Mouse (Mus musculus) midbrain, postnatal 0 days (tissue): ENCODE data around the gene Myo1h. TPM values are rescaled to one million over a fixed set of nuclear protein-coding genes. Genes with fewer than 3 reads are reported as not detected.

Source experiments
- ATAC-seq: fragments of 200-750 bp; cut with Nextera tagmentation; 2 replicates; pipeline ENCODE4 v1.8.0; 2017; ENCODE audit warnings: moderate number of reproducible peaks, mild to moderate bottlenecking, moderate TSS enrichment, moderate library complexity; ENCODE audit not compliant: low FRiP score
- DNase-seq: peaks from one replicate; pipeline ENCODE4 v3.0.0-alpha.2; 2015; ENCODE audit warnings: low spot score
- H3K27ac ChIP-seq: fragments of 300-500 bp; sonication (generic); 2 replicates; pipeline ENCODE4 v1.5.1; 2014; ENCODE audit warnings: low read depth, mild to moderate bottlenecking, low read length, mixed read lengths
- H3K27me3 ChIP-seq: fragments of 300-500 bp; sonication (generic); 2 replicates; pipeline ENCODE4 v1.6.1; 2014; ENCODE audit warnings: low read length, control low read depth, mixed read lengths; ENCODE audit not compliant: insufficient read depth
- H3K36me3 ChIP-seq: fragments of 300-500 bp; sonication (generic); 2 replicates; pipeline ENCODE4 v1.6.1; 2014; ENCODE audit warnings: low read length, control low read depth, mixed read lengths; ENCODE audit not compliant: insufficient read depth
- H3K4me1 ChIP-seq: fragments of 300-500 bp; sonication (generic); 2 replicates; pipeline ENCODE4 v1.6.1; 2014; ENCODE audit warnings: mild to moderate bottlenecking, control low read depth, antibody characterized with exemption, low read length, mixed read lengths; ENCODE audit not compliant: insufficient read depth
- H3K4me2 ChIP-seq: fragments of 300-500 bp; sonication (generic); 2 replicates; pipeline ENCODE4 v1.6.1; 2014; ENCODE audit warnings: low read depth, mild to moderate bottlenecking, low read length, mixed read lengths; ENCODE audit not compliant: poor library complexity, severe bottlenecking
- H3K4me3 ChIP-seq: fragments of 300-500 bp; sonication (generic); 2 replicates; pipeline ENCODE4 v1.5.1; 2014; ENCODE audit warnings: low read depth, mild to moderate bottlenecking, low read length, moderate library complexity
- H3K9ac ChIP-seq: fragments of 300-500 bp; sonication (generic); replicated peaks from 2 replicates; pipeline ENCODE4 v1.6.1; 2014; ENCODE audit warnings: mild to moderate bottlenecking, low read length, moderate library complexity, mixed read lengths; ENCODE audit not compliant: poor library complexity, severe bottlenecking
- H3K9me3 ChIP-seq: fragments of 300-500 bp; sonication (generic); 2 replicates; pipeline ENCODE4 v1.6.1; 2016; ENCODE audit warnings: low read length, control low read depth
- CTCF ChIP-seq: IDR thresholded peaks from 2 replicates; pipeline ENCODE4 v1.5.1; 2016; ENCODE audit warnings: antibody characterized with exemption, mild to moderate bottlenecking
- WGBS: fragments of 180-500 bp; shearing (Covaris S2); extraction: QIAGEN DNeasy Blood & Tissue Kit; methylation state at CpG from one replicate; pipeline ENCODE4 v1.1.7; 2014; 5-methylcytosine and 5-hydroxymethylcytosine counted together
- polyA plus RNA-seq: library from polyadenylated mRNA; unstranded; fragments of >200 nt; fragmentation: Nextera tagmentation; extraction: Ambion mirVana; gene quantifications from 2 replicates; pipeline ENCODE4 v1.2.1, GENCODE M21; 2015
- total RNA-seq: library from RNA; depleted of rRNA; stranded (reverse); fragments of >200 nt; gene quantifications from 2 replicates; pipeline ENCODE4 v1.2.3, GENCODE M21; 2014

The Myo1h gene
- total and polyA plus RNA-seq, 2 experiments from 2014 or later, result 0.43 to 0.60 TPM

DNA sequence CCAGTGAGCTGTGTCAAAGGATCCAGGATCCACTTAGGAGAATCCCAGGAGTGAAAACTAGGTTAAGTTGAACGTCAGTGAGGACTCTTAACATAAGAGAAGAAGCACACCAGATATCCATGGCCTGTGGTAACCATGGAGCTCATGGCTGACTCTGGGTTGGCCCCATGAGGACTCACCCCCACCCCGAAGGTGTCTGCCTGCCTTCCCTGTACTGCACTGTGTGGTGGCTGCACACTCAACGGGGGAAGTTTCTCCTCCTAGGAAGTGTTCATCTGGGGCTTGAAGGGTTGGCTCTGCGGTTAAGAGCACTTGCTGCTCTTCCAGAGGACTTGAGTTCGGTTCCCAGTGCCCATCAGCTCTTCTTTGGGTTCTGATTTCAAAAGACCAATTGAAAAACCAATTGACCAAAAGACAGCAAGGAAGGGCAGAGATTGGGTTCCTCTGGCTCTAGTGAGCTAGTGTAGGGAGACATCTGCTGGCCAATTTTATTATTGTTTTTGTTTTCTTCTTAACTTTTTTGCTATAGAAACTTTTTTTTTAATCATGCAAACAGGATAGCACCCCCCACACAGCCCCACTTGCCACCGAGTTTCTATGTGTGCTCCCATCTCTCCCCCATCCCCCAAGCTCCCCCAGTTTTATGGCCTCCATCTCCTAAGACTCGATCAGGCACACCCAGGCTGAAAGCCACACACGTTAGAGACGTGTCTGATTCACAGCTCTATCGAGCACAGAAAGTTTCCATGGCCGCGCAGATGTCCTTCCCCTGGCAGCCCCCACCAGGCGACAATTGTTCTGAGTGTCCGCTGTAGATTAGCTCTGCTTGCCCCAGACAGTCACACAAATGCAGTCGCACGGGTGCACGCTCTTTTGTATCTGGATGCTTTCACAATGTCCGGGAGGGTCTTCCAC is 20.1 kb downstream of the Myo1h start:
- WGBS, result 30% methylated on average over 18 of the region's 18 CpGs
- H3K4me3 ChIP-seq, result no peak overlapping the region

DNA sequence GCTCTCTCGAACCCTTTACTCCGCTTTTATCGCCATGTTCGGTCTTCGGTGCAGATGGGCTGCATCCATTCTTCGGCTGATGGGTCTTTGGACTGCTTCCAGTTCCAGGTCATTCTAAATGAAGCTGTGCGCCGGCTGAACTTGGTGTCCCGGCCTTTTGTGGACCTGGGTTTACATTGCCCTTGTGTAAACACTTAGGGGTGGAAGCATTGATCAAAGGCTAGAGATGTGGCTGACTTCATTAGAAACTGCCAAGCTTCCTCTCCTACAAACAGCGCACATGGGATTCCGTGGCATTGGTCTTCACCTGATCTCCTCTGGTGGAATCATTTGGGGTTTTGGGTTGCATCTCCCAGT is 20.7 kb downstream of the Myo1h start:
- ATAC-seq (no peak), DNase-seq (no peak)
- no peak for TF ChIP-seq CTCF
- Histone ChIP-seq H3K9me3 (no peaks in the 10 kb centered on the region), H3K4me2 (no peak overlapping the region; the same call in 1 of the 2 replicates), H3K4me3 (no peak overlapping the region), H3K9ac (no peak overlapping the region), H3K36me3 (no peaks in the 10 kb centered on the region), H3K27me3 (peaks cover 6% of the 10 kb centered on the region), H3K27ac (no peak overlapping the region), H3K4me1 (no peaks in the 10 kb centered on the region)
- WGBS, result 25% methylated on average over 11 of the region's 11 CpGs

More for the DNA sequence above, 20.1 kb downstream of the Myo1h start:
- no peaks in the 10 kb centered on the region for H3K4me1 ChIP-seq
- H3K27ac ChIP-seq, result no peak overlapping the region
- no peaks in the 10 kb centered on the region for H3K9me3 ChIP-seq
- ATAC-seq, result no peak
- H3K36me3 ChIP-seq, result no peaks in the 10 kb centered on the region
- H3K27me3 ChIP-seq, result peaks cover 6% of the 10 kb centered on the region
- no peak overlapping the region; the same call in 1 of the 2 replicates for H3K4me2 ChIP-seq
- no peak overlapping the region for H3K9ac ChIP-seq
- TF ChIP-seq CTCF, result peak; percentile 80
- DNase-seq, result peak; percentile 86

DNA sequence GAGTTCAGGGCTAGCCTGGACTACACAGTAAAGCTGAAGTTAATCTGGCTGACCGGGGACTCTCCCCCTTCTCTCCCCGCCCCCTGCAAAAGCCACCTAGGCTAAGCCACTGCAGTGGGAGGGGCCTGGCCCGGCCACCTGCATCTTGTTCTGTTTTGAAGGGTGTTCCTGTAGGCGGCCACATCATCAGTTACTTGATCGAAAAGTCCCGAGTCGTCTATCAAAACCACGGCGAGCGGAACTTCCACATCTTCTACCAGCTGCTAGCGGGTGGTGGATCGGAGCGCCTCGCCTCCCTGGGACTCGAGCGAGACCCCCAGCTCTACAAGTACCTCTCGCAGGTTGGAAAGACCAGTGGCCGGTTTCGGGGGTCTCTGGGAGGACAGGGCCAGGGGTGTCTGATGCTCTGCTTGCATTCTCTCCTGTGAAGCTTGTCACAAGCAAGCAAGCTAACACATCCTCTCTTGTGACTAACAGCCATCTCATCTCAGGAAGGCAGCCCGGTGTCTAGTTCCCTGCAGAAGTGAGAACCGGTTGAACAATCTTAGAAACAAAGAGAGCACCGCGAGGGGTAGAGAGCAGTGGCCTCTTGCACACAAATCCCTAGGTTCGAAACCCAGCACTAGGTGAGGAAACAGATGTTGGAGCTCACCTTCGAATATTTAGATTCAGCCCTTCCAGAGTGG is 34.3 kb downstream of the Myo1h start:
- H3K4me2 ChIP-seq, result no peak overlapping the region

DNA sequence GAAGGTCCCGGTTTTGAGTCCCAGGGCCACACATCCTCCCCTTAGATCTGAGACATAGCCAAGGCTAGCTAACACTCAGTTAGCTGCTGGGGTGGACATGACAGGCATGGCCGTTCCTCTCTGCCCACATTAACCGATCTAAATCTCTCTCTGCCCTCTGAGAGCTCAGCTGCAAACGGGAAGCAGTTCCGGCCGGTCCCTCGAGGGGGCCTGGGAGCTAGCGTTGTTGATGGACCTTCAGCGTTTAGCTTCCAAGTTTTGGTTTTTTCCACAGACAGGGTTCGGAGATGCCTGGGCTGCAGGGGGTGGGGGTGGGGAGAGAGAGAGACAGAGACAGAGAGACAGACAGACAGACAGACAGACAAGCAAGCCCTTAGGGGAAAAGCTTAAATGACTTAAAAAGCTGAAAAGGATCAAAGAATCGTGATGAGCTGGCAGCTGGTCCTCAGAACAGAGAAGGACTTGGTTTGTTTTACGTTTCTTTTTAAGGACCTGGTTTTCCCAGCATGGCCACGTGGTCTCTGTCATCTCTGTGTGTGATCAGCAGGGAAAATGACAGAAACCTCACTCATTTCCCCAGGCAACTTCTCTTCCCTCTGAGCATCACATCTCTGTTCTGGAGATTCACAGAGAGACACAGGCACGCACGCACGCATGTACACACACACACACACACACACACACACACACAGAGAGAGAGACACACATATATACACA is 35.0 kb downstream of the Myo1h start:
- Histone ChIP-seq H3K9me3 (no peaks in the 10 kb centered on the region), H3K4me3 (no peak overlapping the region), H3K4me1 (no peaks in the 10 kb centered on the region), H3K9ac (no peak overlapping the region), H3K27ac (no peak overlapping the region), H3K4me2 (peak overlapping the region; percentile 16; the same call in 1 of the 2 replicates), H3K36me3 (no peaks in the 10 kb centered on the region), H3K27me3 (no peaks in the 10 kb centered on the region)
- ATAC-seq, result no peak
- 10% methylated on average over 16 of the region's 16 CpGs for WGBS
- DNase-seq, result peak; percentile 54
- peak; percentile 69 for TF ChIP-seq CTCF

More for the DNA sequence above, 34.3 kb downstream of the Myo1h start:
- no peak for TF ChIP-seq CTCF
- H3K27me3 ChIP-seq, result no peaks in the 10 kb centered on the region
- ATAC-seq (no peak), DNase-seq (no peak)
- no peaks in the 10 kb centered on the region for H3K36me3 ChIP-seq
- H3K4me3 ChIP-seq, result no peak overlapping the region
- WGBS, result 62% methylated on average over 25 of the region's 25 CpGs
- H3K27ac ChIP-seq, result no peak overlapping the region
- H3K9me3 ChIP-seq, result no peaks in the 10 kb centered on the region
- H3K4me1 ChIP-seq, result no peaks in the 10 kb centered on the region
- H3K9ac ChIP-seq, result no peak overlapping the region

DNA sequence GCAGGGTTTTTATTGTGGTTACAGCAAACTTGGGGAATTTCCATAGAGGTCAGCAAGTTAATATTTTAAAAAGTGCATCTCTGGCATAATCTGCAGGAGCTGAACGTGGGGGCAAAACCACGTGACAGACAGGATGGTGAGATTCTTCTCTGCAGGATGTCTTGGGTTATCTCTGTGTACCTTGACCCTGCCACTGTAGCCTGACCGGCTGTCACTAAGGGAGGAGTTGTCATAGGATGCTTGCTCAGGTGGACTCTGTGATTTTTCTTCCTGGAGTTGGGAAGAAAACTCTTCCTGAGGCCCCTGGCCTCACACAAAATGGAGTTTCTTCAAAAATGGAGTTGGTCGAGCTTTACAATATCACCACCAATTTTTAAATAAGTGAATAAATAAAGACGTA is 54.0 kb downstream of the Myo1h start:
- TF ChIP-seq CTCF, result no peak
- no peak overlapping the region for H3K4me2 ChIP-seq
- DNase-seq (no peak), ATAC-seq (no peak)
- H3K4me1 ChIP-seq, result no peaks in the 10 kb centered on the region
- WGBS, result 86% methylated on average over 5 of the region's 5 CpGs
- H3K36me3 ChIP-seq, result no peaks in the 10 kb centered on the region
- no peak overlapping the region for H3K9ac ChIP-seq
- no peak overlapping the region for H3K27ac ChIP-seq
- no peaks in the 10 kb centered on the region for H3K9me3 ChIP-seq
- H3K27me3 ChIP-seq, result no peaks in the 10 kb centered on the region
- H3K4me3 ChIP-seq, result no peak overlapping the region
